In genomic region chr12:103509893-103510292, GRCm38 (mm10) we compare ENCODE assay signal across 27 mouse cellular contexts. TPM values are rescaled to one million over a fixed set of nuclear protein-coding genes. Genes with fewer than 3 reads are reported as not detected.
DNase-seq lines count a peak whose midpoint lies in the region; ATAC-seq and TF ChIP-seq lines count a peak whose summit lies in the region.
"Had no signal": no experiment of that assay in that cellular context is flagged by ENCODE, and none has a peak within 500 bp of the region (broad histone marks: within the 10 kb centered on the region; RNA-seq: fewer than 3 reads in every experiment).

No protein-coding gene starts in this region.

- no peak for TF ChIP-seq CTCF in forebrain, postnatal 0 days (IDR thresholded peaks at IDR 0.05; ENCODE audit: low read depth)
- no peak for TF ChIP-seq CTCF in layer of hippocampus, adult 2 months (conservative IDR thresholded peaks at IDR 0.05)

- peaks cover 6% of the 10 kb centered on the region; the same call in 1 of the 2 replicates for H3K4me1 ChIP-seq in forebrain, postnatal 0 days (ENCODE audit: insufficient read depth)
- peaks cover 15% of the 10 kb centered on the region for H3K4me1 ChIP-seq in forebrain, embryonic 13.5 days
- H3K4me1 ChIP-seq: heart, embryonic 10.5 days; intestine, embryonic 15.5 days had no signal

- no peaks in the 10 kb centered on the region for H3K36me3 ChIP-seq in forebrain, postnatal 0 days (ENCODE audit: insufficient read depth)
- H3K36me3 ChIP-seq in forebrain, embryonic 13.5 days (ENCODE audit: poor library complexity, severe bottlenecking): no peaks in the 10 kb centered on the region
- H3K36me3 ChIP-seq: heart, embryonic 10.5 days; intestine, embryonic 15.5 days; midbrain, embryonic 10.5 days; neural tube, embryonic 15.5 days had no signal

- H3K4me2 ChIP-seq in forebrain, postnatal 0 days (ENCODE audit: low read depth): no peak overlapping the region
- H3K4me2 ChIP-seq in forebrain, embryonic 13.5 days: no peak overlapping the region
- H3K4me2 ChIP-seq: hindbrain, embryonic 14.5 days; intestine, embryonic 15.5 days; lung, embryonic 14.5 days; neural tube, embryonic 15.5 days had no signal

- no peak overlapping the region for H3K9ac ChIP-seq in forebrain, postnatal 0 days
- no peak overlapping the region for H3K9ac ChIP-seq in forebrain, embryonic 13.5 days
- H3K9ac ChIP-seq: hindbrain, embryonic 14.5 days; intestine, embryonic 15.5 days; lung, embryonic 14.5 days; neural tube, embryonic 15.5 days had no signal

- no peaks in the 10 kb centered on the region for H3K9me3 ChIP-seq in forebrain, postnatal 0 days (ENCODE audit: low read length)
- H3K9me3 ChIP-seq in forebrain, embryonic 13.5 days (replicated peaks): no peaks in the 10 kb centered on the region
- H3K9me3 ChIP-seq: heart, embryonic 10.5 days; intestine, embryonic 15.5 days; midbrain, embryonic 10.5 days; neural tube, embryonic 15.5 days had no signal

- 70% methylated on average over 8 of the region's 8 CpGs for WGBS in forebrain, postnatal 0 days
- WGBS in forebrain, embryonic 13.5 days: 94% methylated on average over 8 of the region's 8 CpGs

- intact Hi-C loops in left cerebral cortex, postnatal 14 days (cut with DNase I): no loop called here

- ATAC-seq in forebrain, postnatal 0 days: no peak
- ATAC-seq in forebrain, embryonic 13.5 days: no peak
- ATAC-seq: intestine, embryonic 15.5 days had no signal

- peak; percentile 18 for DNase-seq in forebrain, postnatal 0 days
- peak; percentile 67 to 80 for DNase-seq in layer of hippocampus, adult 2 months (ENCODE audit: low spot score in 2 of 2)
- DNase-seq in left cerebral cortex, postnatal 14 days (ENCODE audit: low spot score in 2 of 2): peak; percentile 44 to 82
- DNase-seq in right cerebral cortex, postnatal 25 days: peak; percentile 65
- DNase-seq in adrenal gland, postnatal 4 days (ENCODE audit: low spot score in 2 of 2): no peak
- DNase-seq in lung, adult 18-20 months: no peak
- DNase-seq in kidney, adult 18-20 months: no peak
- DNase-seq: cerebellum, adult 11-12 months; cerebellum, postnatal 36 days; heart, postnatal 14 days; liver; lung, embryonic 14.5 days; lung, postnatal 4 days; thymus, postnatal 4 days had no signal

- no peak overlapping the region for H3K27ac ChIP-seq in forebrain, postnatal 0 days (ENCODE audit: low read depth, low read length)
- H3K27ac ChIP-seq in forebrain, embryonic 13.5 days: no peak overlapping the region
- peak overlapping the region; percentile 89 for H3K27ac ChIP-seq in layer of hippocampus, adult 2 months
- H3K27ac ChIP-seq: heart, embryonic 10.5 days; hindbrain, embryonic 14.5 days; intestine, embryonic 15.5 days; kidney, postnatal 0 days; midbrain, embryonic 10.5 days; neural tube, embryonic 15.5 days had no signal

- H3K27me3 ChIP-seq in forebrain, postnatal 0 days (ENCODE audit: insufficient read depth, low read length): no peaks in the 10 kb centered on the region
- 0 out of 2 replicates have a peak, but pooled peaks cover 3% of the 10 kb centered on the region for H3K27me3 ChIP-seq in forebrain, embryonic 13.5 days
- H3K27me3 ChIP-seq: CH12.LX; intestine, embryonic 15.5 days; neural tube, embryonic 15.5 days had no signal

- no peak overlapping the region for H3K4me3 ChIP-seq in forebrain, postnatal 0 days (ENCODE audit: low read depth, low read length)
- no peak overlapping the region for H3K4me3 ChIP-seq in forebrain, embryonic 13.5 days
- H3K4me3 ChIP-seq in layer of hippocampus, adult 2 months: no peak overlapping the region
- H3K4me3 ChIP-seq: erythroblast, embryonic 14.5 days; heart, embryonic 10.5 days; intestine, embryonic 15.5 days; midbrain, embryonic 10.5 days; neural tube, embryonic 15.5 days had no signal

RNA-seq across cellular contexts. Expression of gene Ppp4r4, which starts 22.2 kb away (rescaled TPM):
- 9.9 and 12.4 TPM in 2 replicates for total RNA-seq in forebrain, postnatal 0 days (2014; rRNA removed)
- 1.6 and 3.4 TPM in 2 replicates for polyA plus RNA-seq in forebrain, postnatal 0 days (2015; fragmentation: Nextera tagmentation; extraction: Ambion mirVana)
- polyA plus RNA-seq in forebrain, embryonic 13.5 days (2015; fragmentation: Nextera tagmentation; extraction: Ambion mirVana): 1.8 TPM in 2 replicates
- total RNA-seq in layer of hippocampus, adult 2 months (2021): 10 to 100 TPM; 47.8 to 50.5 TPM
- 10 to 100 TPM; 14.5 to 14.6 TPM for total RNA-seq in left cerebral cortex, postnatal 14 days (2021)
- 1 to 10 TPM; 3.3 to 3.7 TPM for total RNA-seq in adrenal gland, postnatal 4 days (2021)
- polyA plus RNA-seq: erythroblast, embryonic 14.5 days had no signal

RNA-seq across cellular contexts. Expression of gene Ifi27l2b, which starts 52.9 kb away (rescaled TPM):
- not detected in 2 replicates for total RNA-seq in forebrain, postnatal 0 days (2014; rRNA removed)
- polyA plus RNA-seq in forebrain, postnatal 0 days (2015; fragmentation: Nextera tagmentation; extraction: Ambion mirVana): not detected in 2 replicates
- polyA plus RNA-seq in forebrain, embryonic 13.5 days (2015; fragmentation: Nextera tagmentation; extraction: Ambion mirVana): not detected in 2 replicates
- not detected for total RNA-seq in layer of hippocampus, adult 2 months (2021)
- total RNA-seq in left cerebral cortex, postnatal 14 days (2021): not detected
- not detected for total RNA-seq in adrenal gland, postnatal 4 days (2021)
- total RNA-seq: adrenal gland, adult 18-20 months; CH12.LX; gastrocnemius, postnatal 4 days; heart, postnatal 14 days; layer of hippocampus, postnatal 25 days had no signal
- polyA plus RNA-seq: embryonic facial prominence, embryonic 11.5 days; erythroblast, embryonic 14.5 days; hindbrain, embryonic 14.5 days; kidney, postnatal 0 days; lung, embryonic 14.5 days; midbrain, embryonic 10.5 days; neural tube, embryonic 15.5 days had no signal

Comparison
In these comparisons a context has a peak if more than half of its experiments do, and no peak if none do; other contexts are left out.
1. DNase-seq: peak in forebrain, postnatal 0 days (single experiment), layer of hippocampus, adult 2 months (2 of 2), left cerebral cortex, postnatal 14 days (2 of 2) and right cerebral cortex, postnatal 25 days (single experiment); none in adrenal gland, postnatal 4 days (0 of 2), lung, adult 18-20 months (0 of 2) and kidney, adult 18-20 months (single experiment).